Mouse (Mus musculus) kidney, postnatal 0 days (tissue): ENCODE results near the gene Rpl21. TPM values are rescaled to one million over a fixed set of nuclear protein-coding genes. Genes with fewer than 3 reads are reported as not detected.

Experiments
- ATAC-seq: fragments of 200-750 bp; cut with Nextera tagmentation; replicated peaks from 2 replicates; pipeline ENCODE4 v1.8.0; 2017; ENCODE audit warnings: low read depth, moderate number of reproducible peaks, moderate TSS enrichment, moderate library complexity; ENCODE audit not compliant: low FRiP score
- DNase-seq: peaks from one replicate; pipeline ENCODE4 v3.0.0-alpha.2; 2016; ENCODE audit warnings: low spot score
- H3K27ac ChIP-seq: fragments of 300-500 bp; sonication (generic); 2 replicates; pipeline ENCODE4 v1.5.1; 2014; ENCODE audit warnings: mild to moderate bottlenecking
- H3K27me3 ChIP-seq: fragments of 300-500 bp; sonication (generic); 2 replicates; pipeline ENCODE4 v1.6.1; 2014; ENCODE audit warnings: low read length, mixed read lengths; ENCODE audit not compliant: insufficient read depth
- H3K36me3 ChIP-seq: fragments of 300-500 bp; sonication (generic); 2 replicates; pipeline ENCODE4 v1.6.1; 2014; ENCODE audit warnings: low read length, mixed read lengths; ENCODE audit not compliant: insufficient read depth
- H3K4me1 ChIP-seq: fragments of 300-500 bp; sonication (generic); replicated peaks from 2 replicates; pipeline ENCODE4 v1.6.1; 2014; ENCODE audit warnings: antibody characterized with exemption, low read length, mixed read lengths; ENCODE audit not compliant: insufficient read depth
- H3K4me2 ChIP-seq: fragments of 300-500 bp; sonication (generic); 2 replicates; pipeline ENCODE4 v1.6.1; 2014; ENCODE audit warnings: mild to moderate bottlenecking, low read length, moderate library complexity, mixed read lengths
- H3K4me3 ChIP-seq: fragments of 300-500 bp; sonication (generic); replicated peaks from 2 replicates; pipeline ENCODE4 v1.5.1; 2014; ENCODE audit warnings: low read depth, low read length
- H3K9ac ChIP-seq: fragments of 300-500 bp; sonication (generic); 2 replicates; pipeline ENCODE4 v1.6.1; 2014; ENCODE audit warnings: low read depth, low read length
- H3K9me3 ChIP-seq: fragments of 300-500 bp; sonication (generic); replicated peaks from 2 replicates; pipeline ENCODE4 v1.6.1; 2016; ENCODE audit warnings: low read length, inconsistent platforms, mixed read lengths
- CTCF ChIP-seq: IDR thresholded peaks from 2 replicates; pipeline ENCODE4 v1.5.1; 2016; ENCODE audit warnings: antibody characterized with exemption, low read depth, mild to moderate bottlenecking, moderate library complexity
- WGBS: fragments of 180-500 bp; shearing (Covaris S2); extraction: QIAGEN DNeasy Blood & Tissue Kit; methylation state at CpG from one replicate; pipeline ENCODE4 v1.1.7; 2014; 5-methylcytosine and 5-hydroxymethylcytosine counted together
- polyA plus RNA-seq: library from polyadenylated mRNA; unstranded; fragments of >200 nt; fragmentation: Nextera tagmentation; extraction: Ambion mirVana; gene quantifications from 2 replicates; pipeline ENCODE4 v1.2.1, GENCODE M21; 2015

Gene Rpl21
- polyA plus RNA-seq, 1 experiment from 2014 or later: 688 TPM

GRCm38 (mm10) chr5:146859246-146859645 is 26.6 kb downstream of the Rpl21 start:
- DNase-seq: no peak
- no peak for TF ChIP-seq CTCF
- Histone ChIP-seq H3K36me3 (no peaks in the 10 kb centered on the region), H3K27ac (no peak overlapping the region), H3K9me3 (no peaks in the 10 kb centered on the region), H3K4me3 (no peak overlapping the region), H3K4me2 (no peak overlapping the region), H3K9ac (no peak overlapping the region), H3K27me3 (no peaks in the 10 kb centered on the region), H3K4me1 (0 out of 2 replicates have a peak, but pooled peaks cover 8% of the 10 kb centered on the region)
- ATAC-seq: no peak
- WGBS: 76% methylated on average over 8 of the region's 8 CpGs

- 65% methylated on average over 18 of the region's 18 CpGs for WGBS
- Histone ChIP-seq H3K27ac (no peak overlapping the region), H3K9ac (no peak overlapping the region), H3K4me1 (0 out of 2 replicates have a peak, but pooled peaks cover 8% of the 10 kb centered on the region), H3K27me3 (no peaks in the 10 kb centered on the region), H3K4me3 (no peak overlapping the region), H3K36me3 (no peaks in the 10 kb centered on the region), H3K9me3 (no peaks in the 10 kb centered on the region), H3K4me2 (no peak overlapping the region)
- TF ChIP-seq CTCF: no peak
- DNase-seq: no peak
- ATAC-seq: no peak
These were observed 27.7 kb downstream of the Rpl21 start for GRCm38 (mm10) chr5:146860222-146860998.

DNA sequence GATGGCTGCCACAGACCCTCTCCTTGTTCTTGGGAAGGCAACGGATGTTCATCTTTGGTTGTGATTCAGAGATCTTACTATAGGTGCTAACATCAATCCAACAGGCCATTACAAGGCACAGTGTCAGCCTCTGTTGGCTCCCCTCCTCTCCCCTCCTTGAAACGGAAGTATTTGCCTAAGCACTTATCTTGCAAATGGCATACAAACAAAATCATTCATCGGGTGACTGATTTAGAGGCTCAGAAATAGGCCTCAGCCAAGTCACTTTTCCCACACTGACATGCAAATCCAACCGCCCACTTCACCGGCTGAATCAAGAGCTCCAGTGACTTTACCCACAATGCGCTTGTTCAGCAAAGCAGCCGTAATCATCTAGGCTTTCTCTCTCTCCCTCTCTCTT is 28.9 kb downstream of the Rpl21 start:
- H3K4me1 ChIP-seq: 0 out of 2 replicates have a peak, but pooled peaks cover 8% of the 10 kb centered on the region
- DNase-seq (peak; percentile 49), ATAC-seq (no peak)
- no peaks in the 10 kb centered on the region for H3K27me3 ChIP-seq
- no peaks in the 10 kb centered on the region for H3K9me3 ChIP-seq
- H3K4me2 ChIP-seq: no peak overlapping the region
- H3K9ac ChIP-seq: no peak overlapping the region
- no peaks in the 10 kb centered on the region for H3K36me3 ChIP-seq
- TF ChIP-seq CTCF: no peak
- no peak overlapping the region for H3K4me3 ChIP-seq
- WGBS: 20% methylated on average over 7 of the region's 7 CpGs
- peak overlapping the region; percentile 21; the same call in 1 of the 2 replicates for H3K27ac ChIP-seq

- WGBS: 58% methylated on average over 4 of the region's 4 CpGs
- H3K27ac ChIP-seq: no peak overlapping the region
- no peak overlapping the region for H3K4me3 ChIP-seq
- DNase-seq (no peak), ATAC-seq (no peak)
- H3K4me2 ChIP-seq: no peak overlapping the region
- H3K9ac ChIP-seq: no peak overlapping the region
- H3K36me3 ChIP-seq: no peaks in the 10 kb centered on the region
- TF ChIP-seq CTCF: no peak
- H3K27me3 ChIP-seq: no peaks in the 10 kb centered on the region
- H3K4me1 ChIP-seq: peaks cover 9% of the 10 kb centered on the region; the same call in 1 of the 2 replicates
- no peaks in the 10 kb centered on the region for H3K9me3 ChIP-seq
These were observed 32.8 kb downstream of the Rpl21 start for GRCm38 (mm10) chr5:146865511-146865910.

- Histone ChIP-seq H3K36me3 (no peaks in the 10 kb centered on the region), H3K9ac (no peak overlapping the region), H3K4me1 (peaks cover 9% of the 10 kb centered on the region; the same call in 1 of the 2 replicates), H3K27ac (no peak overlapping the region), H3K4me3 (no peak overlapping the region), H3K27me3 (no peaks in the 10 kb centered on the region), H3K4me2 (no peak overlapping the region), H3K9me3 (no peaks in the 10 kb centered on the region)
- ATAC-seq: no peak
- WGBS: 84% methylated on average over 2 of the region's 2 CpGs
- no peak for TF ChIP-seq CTCF
- no peak for DNase-seq
These were observed 33.6 kb downstream of the Rpl21 start for GRCm38 (mm10) chr5:146866277-146866676.

- DNase-seq: peak; percentile 64
- Histone ChIP-seq H3K4me1 (peaks cover 5% of the 10 kb centered on the region; the same call in 1 of the 2 replicates), H3K9me3 (no peaks in the 10 kb centered on the region), H3K4me2 (peak overlapping the region; percentile 40), H3K27ac (0 out of 2 replicates have a peak overlapping the region, but pooled peaks have one; percentile 9), H3K27me3 (no peaks in the 10 kb centered on the region), H3K4me3 (no peak overlapping the region), H3K36me3 (no peaks in the 10 kb centered on the region), H3K9ac (0 out of 2 replicates have a peak overlapping the region, but pooled peaks have one; percentile 6)
- 4% methylated on average over 19 of the region's 19 CpGs for WGBS
- ATAC-seq: peak; percentile 47; the same call in 1 of the 2 replicates
- no peak for TF ChIP-seq CTCF
These were observed 34.7 kb downstream of the Rpl21 start for GRCm38 (mm10) chr5:146867246-146867945.
